ENCODE assay signal across 10 mouse cellular contexts in genomic region chr11:32347264-32347606, GRCm38 (mm10). TPM values are rescaled to one million over a fixed set of nuclear protein-coding genes. Genes with fewer than 3 reads are reported as not detected.
DNase-seq lines count a peak whose midpoint lies in the region; ATAC-seq and TF ChIP-seq lines count a peak whose summit lies in the region.
"Had no signal": no experiment of that assay in that cellular context is flagged by ENCODE, and none has a peak within 500 bp of the region (broad histone marks: within the 10 kb centered on the region; RNA-seq: fewer than 3 reads in every experiment).

No protein-coding gene starts in this region.

- TF ChIP-seq EP300 in MEL (IDR thresholded peaks at IDR 0.05; ENCODE audit: low read depth in 1 of 2, low read length in 2 of 2) = no peak

- no peak for TF ChIP-seq POLR2A in MEL (IDR thresholded peaks at IDR 0.05; ENCODE audit: control insufficient read depth in 1 of 2, insufficient read depth in 1 of 2, low read depth in 1 of 2, low read length in 2 of 2, poor library complexity in 1 of 2)

- H3K79me2 ChIP-seq in MEL (ENCODE audit: control insufficient read depth, insufficient read depth, low read length, poor library complexity) = peaks cover 14% of the 10 kb centered on the region

- WGBS in heart, embryonic 14.5 days = 5% methylated on average over 10 of the region's 10 CpGs
- WGBS in hindbrain, embryonic 10.5 days = 5% methylated on average over 10 of the region's 10 CpGs
- WGBS in midbrain, embryonic 10.5 days = 3% methylated on average over 10 of the region's 10 CpGs

- peak overlapping the region; percentile 90 for H3K9ac ChIP-seq in heart, embryonic 14.5 days (ENCODE audit: low read length)
- peak overlapping the region; percentile 74 for H3K9ac ChIP-seq in MEL (ENCODE audit: control insufficient read depth, low read depth, low read length, poor library complexity, severe bottlenecking)

- H3K27me3 ChIP-seq in heart, embryonic 14.5 days (ENCODE audit: control insufficient read depth, insufficient read depth, low read length) = no peaks in the 10 kb centered on the region
- peaks cover 2% of the 10 kb centered on the region in 2 experiments; a peak in 1 of 4 replicates for H3K27me3 ChIP-seq in MEL (ENCODE audit: control insufficient read depth in 1 of 2, insufficient read depth in 2 of 2, low read length in 2 of 2)
- H3K27me3 ChIP-seq in hindbrain, embryonic 10.5 days (ENCODE audit: insufficient read depth, poor library complexity, severe bottlenecking) = 0 out of 2 replicates have a peak, but pooled peaks cover 5% of the 10 kb centered on the region
- H3K27me3 ChIP-seq in midbrain, embryonic 10.5 days (ENCODE audit: low read depth, poor library complexity, severe bottlenecking) = 0 out of 2 replicates have a peak, but pooled peaks cover 5% of the 10 kb centered on the region

- H3K27ac ChIP-seq in heart, embryonic 14.5 days (replicated peaks in 1 of 2; ENCODE audit: control insufficient read depth in 1 of 2, insufficient read depth in 1 of 2, low read depth in 2 of 2, low read length in 2 of 2) = peak overlapping the region; percentile 6 to 79; a peak in 2 of 4 replicates
- H3K27ac ChIP-seq in MEL (ENCODE audit: control insufficient read depth, low read depth, low read length) = no peak overlapping the region
- peak overlapping the region; percentile 99 for H3K27ac ChIP-seq in hindbrain, embryonic 10.5 days
- H3K27ac ChIP-seq in midbrain, embryonic 10.5 days (replicated peaks) = peak overlapping the region; percentile 99

- H3K36me3 ChIP-seq in heart, embryonic 14.5 days (ENCODE audit: control insufficient read depth, insufficient read depth, low read length) = peaks cover 12% of the 10 kb centered on the region; the same call in 1 of the 2 replicates
- peaks cover 0 to 13% of the 10 kb centered on the region in 2 experiments; a peak in 2 of 4 replicates for H3K36me3 ChIP-seq in MEL (ENCODE audit: control insufficient read depth in 1 of 2, insufficient read depth in 2 of 2, low read length in 2 of 2)
- H3K36me3 ChIP-seq in hindbrain, embryonic 10.5 days = peaks cover 29% of the 10 kb centered on the region
- H3K36me3 ChIP-seq in midbrain, embryonic 10.5 days = peaks cover 27% of the 10 kb centered on the region
- H3K36me3 ChIP-seq: G1E had no signal

- peak overlapping the region; percentile 61 to 62 for H3K4me3 ChIP-seq in heart, embryonic 14.5 days (ENCODE audit: control insufficient read depth in 1 of 2, insufficient read depth in 1 of 2, low read depth in 1 of 2, low read length in 2 of 2)
- H3K4me3 ChIP-seq in MEL (ENCODE audit: control insufficient read depth in 1 of 2, insufficient read depth in 1 of 2, low read depth in 2 of 2, low read length in 2 of 2) = peak overlapping the region; percentile 84 to 86
- H3K4me3 ChIP-seq in hindbrain, embryonic 10.5 days = peak overlapping the region; percentile 97
- peak overlapping the region; percentile 97 for H3K4me3 ChIP-seq in midbrain, embryonic 10.5 days

- peak overlapping the region; percentile 88 for H3K4me2 ChIP-seq in heart, embryonic 14.5 days (ENCODE audit: low read length)

- intact Hi-C loops in heart, postnatal 14 days (cut with DNase I) = loop anchor here (2.0 to 5.0 kb wide), 2 partner anchors 34 to 90 kb away; no protein-coding TSS in a partner anchor

- TF ChIP-seq CTCF in MEL (IDR thresholded peaks at IDR 0.05 in 2 of 3, conservative IDR thresholded peaks at IDR 0.05 in 1 of 3; ENCODE audit: control insufficient read depth in 1 of 3, insufficient read depth in 1 of 3, low read depth in 2 of 3, low read length in 3 of 3, poor library complexity in 1 of 3, severe bottlenecking in 1 of 3) = no peak

- H3K9me3 ChIP-seq in heart, embryonic 14.5 days (ENCODE audit: control insufficient read depth, low read length) = no peaks in the 10 kb centered on the region
- no peaks in the 10 kb centered on the region for H3K9me3 ChIP-seq in MEL (replicated peaks; ENCODE audit: insufficient read depth, low read length)
- peaks cover 2% of the 10 kb centered on the region; the same call in 1 of the 2 replicates for H3K9me3 ChIP-seq in hindbrain, embryonic 10.5 days
- H3K9me3 ChIP-seq in midbrain, embryonic 10.5 days (replicated peaks) = no peaks in the 10 kb centered on the region
- H3K9me3 ChIP-seq: G1E had no signal

- peak; percentile 4; the same call in 1 of the 2 replicates for ATAC-seq in heart, embryonic 14.5 days (ENCODE audit: insufficient number of reproducible peaks, insufficient read depth, low FRiP score, low read depth)

- DNase-seq in heart, postnatal 14 days = no peak
- no peak for DNase-seq in MEL (ENCODE audit: low read depth, low spot score)
- DNase-seq in hindbrain, embryonic 10.5 days (ENCODE audit: low spot score) = no peak
- DNase-seq in midbrain, embryonic 10.5 days (ENCODE audit: low spot score) = no peak
- DNase-seq in MN1 (ENCODE audit: low spot score) = no peak
- DNase-seq in gastrocnemius, postnatal 25 days = no peak
- no peak for DNase-seq in ovary, adult 18-20 months (ENCODE audit: low spot score)

- no peak for TF ChIP-seq RAD21 in MEL (IDR thresholded peaks at IDR 0.05; ENCODE audit: low read depth, low read length)

- H3K4me1 ChIP-seq in heart, embryonic 14.5 days (ENCODE audit: control insufficient read depth in 2 of 2, insufficient read depth in 2 of 2, low read length in 2 of 2) = peaks cover 2 to 18% of the 10 kb centered on the region in 2 experiments; a peak in 3 of 4 replicates
- peaks cover 0 to 19% of the 10 kb centered on the region in 2 experiments; a peak in 3 of 4 replicates for H3K4me1 ChIP-seq in MEL (ENCODE audit: control insufficient read depth in 1 of 2, insufficient read depth in 2 of 2, low read length in 2 of 2)
- peaks cover 49% of the 10 kb centered on the region for H3K4me1 ChIP-seq in hindbrain, embryonic 10.5 days (replicated peaks)
- H3K4me1 ChIP-seq in midbrain, embryonic 10.5 days = peaks cover 43% of the 10 kb centered on the region

TF ChIP-seq in MEL, 35 proteins besides CTCF, POLR2A, EP300 and RAD21:
- TF ChIP-seq SMC3 (IDR thresholded peaks at IDR 0.05; ENCODE audit: low read depth, low read length) (no peak), SIN3A (IDR thresholded peaks at IDR 0.05; ENCODE audit: low read length) (0 out of 2 replicates have a peak, but pooled peaks have one; percentile 35)
TF ChIP-seq in MEL: peak in this region for 1.

RNA-seq across cellular contexts. Expression of gene Sh3pxd2b, which starts 0.4 kb away (rescaled TPM):
- 12.6 and 13.3 TPM in 2 replicates for polyA plus RNA-seq in heart, embryonic 14.5 days (2014; fragmentation: Nextera tagmentation; extraction: Ambion mirVana)
- total RNA-seq in heart, postnatal 14 days (2021) = 10 to 100 TPM; 13.3 to 17.4 TPM
- total RNA-seq in MEL (2012; rRNA removed) = 9.6 and 10.0 TPM in 2 replicates
- 10 to 100 TPM in 1 of 2 experiments, not detected in 1; 17.0 TPM for polyA plus RNA-seq in MEL (2012; ENCODE audit: insufficient read depth in 1 of 2, insufficient read length in 2 of 2, low read depth in 1 of 2, low replicate concordance in 2 of 2, missing spikeins in 1 of 2)
- polyA plus RNA-seq in hindbrain, embryonic 10.5 days (2016; fragmentation: Nextera tagmentation; extraction: Ambion mirVana) = 29.7 and 30.8 TPM in 2 replicates
- 25.7 and 32.7 TPM in 2 replicates for polyA plus RNA-seq in midbrain, embryonic 10.5 days (2016; fragmentation: Nextera tagmentation; extraction: Ambion mirVana)
- 1 to 10 TPM; 4.4 to 7.1 TPM for total RNA-seq in gastrocnemius, postnatal 25 days (2021)
- total RNA-seq: monocyte, adult 5-6 weeks had no signal
- polyA plus RNA-seq: G1E had no signal

RNA-seq across cellular contexts. Expression of gene Hbq1a, which starts 47.4 kb away (rescaled TPM):
- 1.2 and 2.5 TPM in 2 replicates for polyA plus RNA-seq in heart, embryonic 14.5 days (2014; fragmentation: Nextera tagmentation; extraction: Ambion mirVana)
- 1 to 10 TPM; 1.7 to 2.0 TPM for total RNA-seq in heart, postnatal 14 days (2021)
- total RNA-seq in MEL (2012; rRNA removed) = 0.46 TPM in 1 of 2 replicates, not detected in the other
- under 1 TPM in 1 of 2 experiments, not detected in 1; 0.29 TPM for polyA plus RNA-seq in MEL (2012; ENCODE audit: insufficient read depth in 1 of 2, insufficient read length in 2 of 2, low read depth in 1 of 2, low replicate concordance in 2 of 2, missing spikeins in 1 of 2)
- polyA plus RNA-seq in hindbrain, embryonic 10.5 days (2016; fragmentation: Nextera tagmentation; extraction: Ambion mirVana) = not detected in 2 replicates
- not detected in 2 replicates for polyA plus RNA-seq in midbrain, embryonic 10.5 days (2016; fragmentation: Nextera tagmentation; extraction: Ambion mirVana)
- total RNA-seq in gastrocnemius, postnatal 25 days (2021) = not detected
- total RNA-seq: G1E; monocyte, adult 5-6 weeks had no signal
- polyA plus RNA-seq: G1E had no signal

RNA-seq across cellular contexts. Expression of gene Hba-a2, which starts 50.9 kb away (rescaled TPM):
- polyA plus RNA-seq in heart, embryonic 14.5 days (2014; fragmentation: Nextera tagmentation; extraction: Ambion mirVana) = 18,791 and 33,479 TPM in 2 replicates
- over 10,000 TPM; 17,559 to 24,540 TPM for total RNA-seq in heart, postnatal 14 days (2021)
- total RNA-seq in MEL (2012; rRNA removed) = 130 and 202 TPM in 2 replicates
- polyA plus RNA-seq in MEL (2012; ENCODE audit: insufficient read depth in 1 of 2, insufficient read length in 2 of 2, low read depth in 1 of 2, low replicate concordance in 2 of 2, missing spikeins in 1 of 2) = 100 to 1,000 TPM; 313 to 432 TPM
- 4,383 and 4,938 TPM in 2 replicates for polyA plus RNA-seq in hindbrain, embryonic 10.5 days (2016; fragmentation: Nextera tagmentation; extraction: Ambion mirVana)
- polyA plus RNA-seq in midbrain, embryonic 10.5 days (2016; fragmentation: Nextera tagmentation; extraction: Ambion mirVana) = 3,984 and 4,102 TPM in 2 replicates
- 1,000 to 10,000 TPM in 1 of 2 experiments, 100 to 1,000 TPM in 1; 358 to 1,609 TPM for total RNA-seq in gastrocnemius, postnatal 25 days (2021)
